Mouse (Mus musculus) C2C12 (cell line): ENCODE measurements around the gene Pdgfd. TPM values are rescaled to one million over a fixed set of nuclear protein-coding genes. Genes with fewer than 3 reads are reported as not detected.

Source experiments
- H3K27me3 ChIP-seq: one replicate; pipeline ENCODE4 v1.6.1; 2011; ENCODE audit not compliant: control insufficient read depth, insufficient read depth, insufficient read length
- H3K36me3 ChIP-seq: one replicate; pipeline ENCODE4 v1.6.1; 2011; ENCODE audit not compliant: control insufficient read depth, insufficient read depth
- H3K4me3 ChIP-seq: one replicate; pipeline ENCODE4 v1.5.1; 2011; ENCODE audit warnings: mild to moderate bottlenecking, control low read depth; ENCODE audit not compliant: poor library complexity, insufficient read depth, severe bottlenecking
- H3K79me2 ChIP-seq: one replicate; pipeline ENCODE4 v1.6.1; 2011; ENCODE audit not compliant: control insufficient read depth, insufficient read depth
- H3K79me3 ChIP-seq: one replicate; pipeline ENCODE4 v1.6.1; 2011; ENCODE audit warnings: low read depth, control low read depth
- H3ac ChIP-seq: one replicate; pipeline ENCODE3; 2011; ENCODE audit warnings: low read depth; ENCODE audit not compliant: control insufficient read depth, insufficient read length
- CEBPB ChIP-seq: IDR thresholded peaks from one replicate; pipeline ENCODE4 v1.6.1; 2011; ENCODE audit warnings: low read depth, mild to moderate bottlenecking, control low read depth, moderate library complexity
- CTCF ChIP-seq: IDR thresholded peaks from one replicate; pipeline ENCODE4 v1.5.1; 2011; ENCODE audit not compliant: control insufficient read depth, insufficient read depth, insufficient read length
- FOSL1 ChIP-seq: IDR thresholded peaks from one replicate; pipeline ENCODE4 v1.8.0; 2011; ENCODE audit warnings: mild to moderate bottlenecking, low read length; ENCODE audit not compliant: poor library complexity, insufficient read depth, severe bottlenecking
- MAX ChIP-seq: IDR thresholded peaks from one replicate; pipeline ENCODE4 v1.6.1; 2011; ENCODE audit warnings: mild to moderate bottlenecking, control low read depth
- MYOD1 ChIP-seq: IDR thresholded peaks from one replicate; pipeline ENCODE4 v1.6.1; 2011; ENCODE audit warnings: low read depth; ENCODE audit not compliant: control insufficient read depth, insufficient read length
- MYOG ChIP-seq: IDR thresholded peaks from one replicate; pipeline ENCODE4 v1.6.1; 2011; ENCODE audit not compliant: control insufficient read depth, insufficient read length; ENCODE audit errors: extremely low read depth
- USF1 ChIP-seq: IDR thresholded peaks from one replicate; pipeline ENCODE4 v1.6.1; 2011; ENCODE audit warnings: low read depth, mild to moderate bottlenecking, control low read depth, moderate library complexity
- polyA plus RNA-seq: library from polyadenylated mRNA; unstranded; fragments of >200 nt; fragmentation: generic; extraction: Trizol; gene quantifications from one replicate; pipeline ENCODE4 v1.2.1, GENCODE M21; 2012; ENCODE audit warnings: missing spikeins

Pdgfd gene
- polyA plus RNA-seq, 1 experiment, result 0.91 TPM

GRCm38 (mm10) chr9:6305847-6306246, 137.5 kb downstream of the Pdgfd start:
- Histone ChIP-seq H3K79me2 (no peaks in the 10 kb centered on the region), H3ac (no peak overlapping the region), H3K79me3 (no peaks in the 10 kb centered on the region), H3K4me3 (no peak overlapping the region), H3K36me3 (no peaks in the 10 kb centered on the region), H3K27me3 (no peaks in the 10 kb centered on the region)
- TF ChIP-seq CTCF (no peak), MYOD1 (no peak), MAX (no peak), USF1 (no peak), FOSL1 (no peak), CEBPB (no peak), MYOG (no peak)

GRCm38 (mm10) chr9:6317114-6317513, 148.7 kb downstream of the Pdgfd start:
- no peak for TF ChIP-seq CTCF
- TF ChIP-seq MYOD1, result no peak
- TF ChIP-seq FOSL1, result no peak
- no peak for TF ChIP-seq MYOG
- no peak for TF ChIP-seq USF1
- TF ChIP-seq MAX, result no peak
- Histone ChIP-seq H3K4me3 (no peak overlapping the region), H3K79me3 (no peaks in the 10 kb centered on the region), H3K79me2 (no peaks in the 10 kb centered on the region), H3K27me3 (no peaks in the 10 kb centered on the region), H3ac (no peak overlapping the region), H3K36me3 (no peaks in the 10 kb centered on the region)

- no peak overlapping the region for H3ac ChIP-seq
- H3K4me3 ChIP-seq, result no peak overlapping the region
- H3K79me2 ChIP-seq, result no peaks in the 10 kb centered on the region
- TF ChIP-seq MAX (no peak), CTCF (no peak), CEBPB (no peak), FOSL1 (no peak), MYOG (no peak), USF1 (no peak), MYOD1 (no peak)
- H3K36me3 ChIP-seq, result no peaks in the 10 kb centered on the region
- no peaks in the 10 kb centered on the region for H3K27me3 ChIP-seq
- H3K79me3 ChIP-seq, result no peaks in the 10 kb centered on the region
Observed at GRCm38 (mm10) chr9:6325408-6325807, 157.0 kb downstream of the Pdgfd start.

GRCm38 (mm10) chr9:6333499-6333898, 165.1 kb downstream of the Pdgfd start:
- Histone ChIP-seq H3K4me3 (no peak overlapping the region), H3K79me2 (no peaks in the 10 kb centered on the region), H3K79me3 (no peaks in the 10 kb centered on the region), H3K27me3 (no peaks in the 10 kb centered on the region), H3ac (no peak overlapping the region), H3K36me3 (no peaks in the 10 kb centered on the region)
- no peak for TF ChIP-seq USF1
- TF ChIP-seq MAX, result no peak

GRCm38 (mm10) chr9:6336236-6336635, 167.9 kb downstream of the Pdgfd start:
- TF ChIP-seq CEBPB (no peak), MYOD1 (no peak), USF1 (no peak), MAX (no peak), CTCF (no peak), MYOG (no peak), FOSL1 (no peak)
- no peaks in the 10 kb centered on the region for H3K79me2 ChIP-seq
- no peaks in the 10 kb centered on the region for H3K27me3 ChIP-seq
- no peak overlapping the region for H3ac ChIP-seq
- no peak overlapping the region for H3K4me3 ChIP-seq
- no peaks in the 10 kb centered on the region for H3K79me3 ChIP-seq
- no peaks in the 10 kb centered on the region for H3K36me3 ChIP-seq

GRCm38 (mm10) chr9:6337891-6338290, 169.5 kb downstream of the Pdgfd start:
- Histone ChIP-seq H3K27me3 (no peaks in the 10 kb centered on the region), H3ac (no peak overlapping the region), H3K79me3 (no peaks in the 10 kb centered on the region), H3K36me3 (no peaks in the 10 kb centered on the region), H3K4me3 (no peak overlapping the region), H3K79me2 (no peaks in the 10 kb centered on the region)
- TF ChIP-seq FOSL1 (no peak), CTCF (no peak), MAX (no peak), USF1 (no peak), MYOG (no peak), MYOD1 (no peak), CEBPB (no peak)
